Mouse (Mus musculus): ENCODE measurements around the gene Hoxd12.

GRCm38 (mm10) chr2:74645631-74646030 lies 29.2 kb upstream of the Hoxd12 start:
- no peak for TF ChIP-seq CTCF (IDR thresholded peaks at IDR 0.05; ENCODE audit: extremely low read depth, insufficient read depth, low read length)
- TF ChIP-seq POLR2A (IDR thresholded peaks at IDR 0.05; ENCODE audit: extremely low read depth, insufficient read depth, low read length), result no peak

Data from cortical plate, adult 2 months (tissue).